30 mouse cellular contexts compared by ENCODE assay signal in genomic region chr10:28338536-28338935, GRCm38 (mm10).
A peak's percentile ranks its signal among the peaks of the same experiment; 100 is the strongest.
DNase-seq lines count a peak whose midpoint lies in the region; ATAC-seq lines count a peak whose summit lies in the region.
"Had no signal": no experiment of that assay in that cellular context is flagged by ENCODE, and none has a peak within 500 bp of the region (broad histone marks: within the 10 kb centered on the region; RNA-seq: fewer than 3 reads in every experiment).

No protein-coding gene starts in this region.

- H3K4me2 ChIP-seq in hindbrain, embryonic 16.5 days (ENCODE audit: low read length) = no peak overlapping the region
- no peak overlapping the region for H3K4me2 ChIP-seq in hindbrain, embryonic 14.5 days (replicated peaks)
- H3K4me2 ChIP-seq: embryonic facial prominence, embryonic 15.5 days; heart, embryonic 15.5 days; hindbrain, embryonic 12.5 days; limb, embryonic 12.5 days; liver, embryonic 15.5 days; lung, embryonic 14.5 days; neural tube, embryonic 13.5 days had no signal

- H3K4me3 ChIP-seq in hindbrain, embryonic 16.5 days (ENCODE audit: low read length) = no peak overlapping the region
- H3K4me3 ChIP-seq in hindbrain, embryonic 14.5 days (replicated peaks; ENCODE audit: low read length) = no peak overlapping the region
- H3K4me3 ChIP-seq: embryonic facial prominence, embryonic 10.5 days; embryonic facial prominence, embryonic 15.5 days; heart, embryonic 10.5 days; heart, embryonic 15.5 days; hindbrain, embryonic 12.5 days; limb, embryonic 12.5 days; liver, embryonic 15.5 days; neural tube, embryonic 13.5 days had no signal

- H3K9ac ChIP-seq in hindbrain, embryonic 16.5 days (ENCODE audit: low read depth, low read length) = no peak overlapping the region
- no peak overlapping the region for H3K9ac ChIP-seq in hindbrain, embryonic 14.5 days
- H3K9ac ChIP-seq: embryonic facial prominence, embryonic 15.5 days; heart, embryonic 15.5 days; hindbrain, embryonic 12.5 days; limb, embryonic 12.5 days; liver, embryonic 15.5 days; lung, embryonic 14.5 days; neural tube, embryonic 13.5 days had no signal

- WGBS in hindbrain, embryonic 16.5 days = 57% methylated on average over 5 of the region's 5 CpGs
- 64% methylated on average over 5 of the region's 5 CpGs for WGBS in hindbrain, embryonic 14.5 days

- DNase-seq in cerebellum, postnatal 14 days = peak; percentile 20 to 39
- DNase-seq in cerebellum, postnatal 36 days = no peak
- no peak for DNase-seq in hindbrain, embryonic 14.5 days (ENCODE audit: low spot score)
- peak; percentile 11 for DNase-seq in layer of hippocampus, adult 9-11 months
- no peak for DNase-seq in layer of hippocampus, adult 11-12 months (ENCODE audit: low spot score)
- DNase-seq in right cerebral cortex, postnatal 10 days (ENCODE audit: low spot score in 2 of 2) = peak; percentile 28 to 30
- no peak for DNase-seq in right cerebral cortex, postnatal 14 days
- DNase-seq: adrenal gland, adult 8-10 months; cerebellum, adult 11 months; cerebellum, adult 9-11 months; gastrocnemius, postnatal 25 days; heart, adult 11 months; kidney, adult 11 months; kidney, postnatal 14 days; lung, embryonic 14.5 days; lung, postnatal 14 days; retina, postnatal 1 day; spleen, adult 18-20 months; thymus, postnatal 14 days had no signal

- H3K27ac ChIP-seq in hindbrain, embryonic 16.5 days (ENCODE audit: low read depth, low read length) = no peak overlapping the region
- no peak overlapping the region for H3K27ac ChIP-seq in hindbrain, embryonic 14.5 days
- H3K27ac ChIP-seq: embryonic facial prominence, embryonic 10.5 days; embryonic facial prominence, embryonic 15.5 days; heart, embryonic 10.5 days; heart, embryonic 15.5 days; hindbrain, embryonic 12.5 days; limb, embryonic 12.5 days; liver, embryonic 15.5 days; neural tube, embryonic 13.5 days had no signal

- H3K27me3 ChIP-seq in hindbrain, embryonic 16.5 days (replicated peaks; ENCODE audit: control insufficient read depth, insufficient read depth, low read length) = no peaks in the 10 kb centered on the region
- no peaks in the 10 kb centered on the region for H3K27me3 ChIP-seq in hindbrain, embryonic 14.5 days (ENCODE audit: control insufficient read depth, insufficient read depth, low read length)
- H3K27me3 ChIP-seq: embryonic facial prominence, embryonic 15.5 days; heart, embryonic 15.5 days; hindbrain, embryonic 12.5 days; limb, embryonic 12.5 days; liver, embryonic 15.5 days; neural tube, embryonic 13.5 days had no signal

- no peaks in the 10 kb centered on the region for H3K9me3 ChIP-seq in hindbrain, embryonic 16.5 days (ENCODE audit: control insufficient read depth, low read length)
- H3K9me3 ChIP-seq in hindbrain, embryonic 14.5 days (ENCODE audit: control insufficient read depth, low read length) = no peaks in the 10 kb centered on the region
- H3K9me3 ChIP-seq: embryonic facial prominence, embryonic 10.5 days; embryonic facial prominence, embryonic 15.5 days; G1E; heart, embryonic 10.5 days; heart, embryonic 15.5 days; hindbrain, embryonic 12.5 days; limb, embryonic 12.5 days; liver, embryonic 15.5 days; neural tube, embryonic 13.5 days had no signal

- H3K36me3 ChIP-seq in hindbrain, embryonic 16.5 days (ENCODE audit: control insufficient read depth, insufficient read depth, low read length) = no peaks in the 10 kb centered on the region
- no peaks in the 10 kb centered on the region for H3K36me3 ChIP-seq in hindbrain, embryonic 14.5 days (replicated peaks; ENCODE audit: control insufficient read depth, insufficient read depth)
- H3K36me3 ChIP-seq: embryonic facial prominence, embryonic 10.5 days; embryonic facial prominence, embryonic 15.5 days; G1E; heart, embryonic 10.5 days; heart, embryonic 15.5 days; hindbrain, embryonic 12.5 days; limb, embryonic 12.5 days; liver, embryonic 15.5 days; neural tube, embryonic 13.5 days had no signal

- ATAC-seq in hindbrain, embryonic 16.5 days = 0 out of 2 replicates have a peak, but pooled peaks have one; percentile 34
- ATAC-seq in hindbrain, embryonic 14.5 days (ENCODE audit: low FRiP score) = no peak
- ATAC-seq: inflammation-experienced regulatory T-cells, adult 6 months had no signal

- no peaks in the 10 kb centered on the region for H3K4me1 ChIP-seq in hindbrain, embryonic 16.5 days (ENCODE audit: control insufficient read depth, insufficient read depth, low read depth, low read length)
- no peaks in the 10 kb centered on the region for H3K4me1 ChIP-seq in hindbrain, embryonic 14.5 days (replicated peaks; ENCODE audit: control insufficient read depth, insufficient read depth, low read length)
- H3K4me1 ChIP-seq: embryonic facial prominence, embryonic 10.5 days; embryonic facial prominence, embryonic 15.5 days; heart, embryonic 10.5 days; heart, embryonic 15.5 days; hindbrain, embryonic 12.5 days; limb, embryonic 12.5 days; liver, embryonic 15.5 days had no signal

Comparison
In these comparisons a context has a peak if more than half of its experiments do, and no peak if none do; other contexts are left out.
1. DNase-seq: peak in cerebellum, postnatal 14 days (2 of 2), layer of hippocampus, adult 9-11 months (single experiment) and right cerebral cortex, postnatal 10 days (2 of 2); none in cerebellum, postnatal 36 days (0 of 2), hindbrain, embryonic 14.5 days (single experiment), layer of hippocampus, adult 11-12 months (single experiment) and right cerebral cortex, postnatal 14 days (single experiment).